Mouse (Mus musculus): ENCODE data around the gene Casp7. TPM values are rescaled to one million over a fixed set of nuclear protein-coding genes. Genes with fewer than 3 reads are reported as not detected.

Casp7 gene
- polyA plus RNA-seq, 1 experiment from 2014 or later = 17.9 TPM

GRCm38 (mm10) chr19:56368912-56369311 lies 28.0 kb upstream of the Casp7 start:
- 86% methylated on average over 7 of the region's 7 CpGs for WGBS
- no peak overlapping the region for H3K27ac ChIP-seq (replicated peaks)
- H3K4me2 ChIP-seq (replicated peaks; ENCODE audit: low read depth) = no peak overlapping the region
- ATAC-seq (ENCODE audit: low FRiP score, low TSS enrichment) (no peak), DNase-seq (ENCODE audit: low spot score) (no peak)
- TF ChIP-seq CTCF (IDR thresholded peaks at IDR 0.05; ENCODE audit: low read depth) = no peak
- no peak for TF ChIP-seq EP300 (optimal IDR thresholded peaks at IDR 0.05)
- no peak overlapping the region for H3K9ac ChIP-seq (ENCODE audit: low read length)
- no peaks in the 10 kb centered on the region for H3K36me3 ChIP-seq (ENCODE audit: control insufficient read depth, insufficient read depth, low read length)
- no peak overlapping the region for H3K4me3 ChIP-seq (ENCODE audit: low read depth, low read length)
- no peaks in the 10 kb centered on the region for H3K27me3 ChIP-seq (ENCODE audit: control insufficient read depth, insufficient read depth, low read length)
- H3K4me1 ChIP-seq (replicated peaks; ENCODE audit: control insufficient read depth, insufficient read depth) = peaks cover 3% of the 10 kb centered on the region; the same call in 1 of the 2 replicates
- H3K9me3 ChIP-seq (ENCODE audit: control insufficient read depth, low read length) = no peaks in the 10 kb centered on the region

- no peaks in the 10 kb centered on the region for H3K27me3 ChIP-seq (ENCODE audit: control insufficient read depth, insufficient read depth, low read length)
- DNase-seq (ENCODE audit: low spot score) = no peak
- H3K9ac ChIP-seq (ENCODE audit: low read length) = no peak overlapping the region
- 83% methylated on average over 6 of the region's 6 CpGs for WGBS
- no peaks in the 10 kb centered on the region for H3K9me3 ChIP-seq (ENCODE audit: control insufficient read depth, low read length)
- no peak overlapping the region for H3K4me3 ChIP-seq (ENCODE audit: low read depth, low read length)
- no peak overlapping the region for H3K4me2 ChIP-seq (replicated peaks; ENCODE audit: low read depth)
- no peaks in the 10 kb centered on the region for H3K4me1 ChIP-seq (replicated peaks; ENCODE audit: control insufficient read depth, insufficient read depth)
- H3K36me3 ChIP-seq (ENCODE audit: control insufficient read depth, insufficient read depth, low read length) = no peaks in the 10 kb centered on the region
- no peak overlapping the region for H3K27ac ChIP-seq (replicated peaks)
- no peak for ATAC-seq (ENCODE audit: low FRiP score, low TSS enrichment)
- TF ChIP-seq CTCF (IDR thresholded peaks at IDR 0.05; ENCODE audit: low read depth) (no peak), EP300 (optimal IDR thresholded peaks at IDR 0.05) (no peak)
Observed at GRCm38 (mm10) chr19:56370389-56371150, 26.4 kb upstream of the Casp7 start.

GRCm38 (mm10) chr19:56372226-56372625 lies 24.7 kb upstream of the Casp7 start:
- no peaks in the 10 kb centered on the region for H3K4me1 ChIP-seq (replicated peaks; ENCODE audit: control insufficient read depth, insufficient read depth)
- no peaks in the 10 kb centered on the region for H3K36me3 ChIP-seq (ENCODE audit: control insufficient read depth, insufficient read depth, low read length)
- H3K9ac ChIP-seq (ENCODE audit: low read length) = no peak overlapping the region
- H3K4me3 ChIP-seq (ENCODE audit: low read depth, low read length) = no peak overlapping the region
- DNase-seq (ENCODE audit: low spot score) (no peak), ATAC-seq (ENCODE audit: low FRiP score, low TSS enrichment) (no peak)
- 78% methylated on average over 7 of the region's 7 CpGs for WGBS
- no peak overlapping the region for H3K27ac ChIP-seq (replicated peaks)
- TF ChIP-seq CTCF (IDR thresholded peaks at IDR 0.05; ENCODE audit: low read depth) (no peak), EP300 (optimal IDR thresholded peaks at IDR 0.05) (no peak)
- H3K27me3 ChIP-seq (ENCODE audit: control insufficient read depth, insufficient read depth, low read length) = no peaks in the 10 kb centered on the region
- no peaks in the 10 kb centered on the region for H3K9me3 ChIP-seq (ENCODE audit: control insufficient read depth, low read length)
- H3K4me2 ChIP-seq (replicated peaks; ENCODE audit: low read depth) = no peak overlapping the region

- no peak for TF ChIP-seq CTCF (IDR thresholded peaks at IDR 0.05; ENCODE audit: low read depth)
- TF ChIP-seq EP300 (optimal IDR thresholded peaks at IDR 0.05) = no peak
- ATAC-seq (ENCODE audit: low FRiP score, low TSS enrichment) (no peak), DNase-seq (ENCODE audit: low spot score) (no peak)
- Histone ChIP-seq H3K27ac (replicated peaks) (no peak overlapping the region), H3K4me1 (replicated peaks; ENCODE audit: control insufficient read depth, insufficient read depth) (no peaks in the 10 kb centered on the region), H3K9me3 (ENCODE audit: control insufficient read depth, low read length) (no peaks in the 10 kb centered on the region), H3K9ac (ENCODE audit: low read length) (no peak overlapping the region), H3K4me2 (replicated peaks; ENCODE audit: low read depth) (no peak overlapping the region), H3K27me3 (ENCODE audit: control insufficient read depth, insufficient read depth, low read length) (no peaks in the 10 kb centered on the region), H3K36me3 (ENCODE audit: control insufficient read depth, insufficient read depth, low read length) (no peaks in the 10 kb centered on the region), H3K4me3 (ENCODE audit: low read depth, low read length) (no peak overlapping the region)
- WGBS = 83% methylated on average over 5 of the region's 5 CpGs
Observed at GRCm38 (mm10) chr19:56373246-56373645, 23.7 kb upstream of the Casp7 start.

- ATAC-seq (ENCODE audit: low FRiP score, low TSS enrichment) (peak; percentile 60; the same call in 1 of the 2 replicates), DNase-seq (ENCODE audit: low spot score) (no peak)
- 40% methylated on average over 10 of the region's 10 CpGs for WGBS
- no peak overlapping the region for H3K4me3 ChIP-seq (ENCODE audit: low read depth, low read length)
- H3K4me2 ChIP-seq (replicated peaks; ENCODE audit: low read depth) = no peak overlapping the region
- H3K27me3 ChIP-seq (ENCODE audit: control insufficient read depth, insufficient read depth, low read length) = no peaks in the 10 kb centered on the region
- H3K9me3 ChIP-seq (ENCODE audit: control insufficient read depth, low read length) = no peaks in the 10 kb centered on the region
- TF ChIP-seq EP300 (optimal IDR thresholded peaks at IDR 0.05) (no peak), CTCF (IDR thresholded peaks at IDR 0.05; ENCODE audit: low read depth) (no peak)
- H3K9ac ChIP-seq (ENCODE audit: low read length) = no peak overlapping the region
- H3K36me3 ChIP-seq (ENCODE audit: control insufficient read depth, insufficient read depth, low read length) = no peaks in the 10 kb centered on the region
- no peaks in the 10 kb centered on the region for H3K4me1 ChIP-seq (replicated peaks; ENCODE audit: control insufficient read depth, insufficient read depth)
- no peak overlapping the region for H3K27ac ChIP-seq (replicated peaks)
Observed at GRCm38 (mm10) chr19:56374011-56374410, 22.9 kb upstream of the Casp7 start.

GRCm38 (mm10) chr19:56378007-56378406 lies 18.9 kb upstream of the Casp7 start:
- Histone ChIP-seq H3K36me3 (ENCODE audit: control insufficient read depth, insufficient read depth, low read length) (no peaks in the 10 kb centered on the region), H3K27me3 (ENCODE audit: control insufficient read depth, insufficient read depth, low read length) (no peaks in the 10 kb centered on the region), H3K4me3 (ENCODE audit: low read depth, low read length) (no peak overlapping the region), H3K4me1 (replicated peaks; ENCODE audit: control insufficient read depth, insufficient read depth) (no peaks in the 10 kb centered on the region), H3K9ac (ENCODE audit: low read length) (no peak overlapping the region), H3K9me3 (ENCODE audit: control insufficient read depth, low read length) (no peaks in the 10 kb centered on the region), H3K27ac (replicated peaks) (no peak overlapping the region), H3K4me2 (replicated peaks; ENCODE audit: low read depth) (no peak overlapping the region)
- no peak for DNase-seq (ENCODE audit: low spot score)
- TF ChIP-seq CTCF (IDR thresholded peaks at IDR 0.05; ENCODE audit: low read depth) (no peak), EP300 (optimal IDR thresholded peaks at IDR 0.05) (no peak)
- 80% methylated on average over 5 of the region's 5 CpGs for WGBS
- ATAC-seq (ENCODE audit: low FRiP score, low TSS enrichment) = no peak
